Mouse (Mus musculus) ES-CJ7 (cell line): Measurements from ENCODE around the gene Qsox2.

Experiments used
- DNase-seq: peaks from one replicate; pipeline ENCODE4 v3.0.0; 2011; ENCODE audit warnings: low read depth, low spot score

Qsox2 gene

DNA sequence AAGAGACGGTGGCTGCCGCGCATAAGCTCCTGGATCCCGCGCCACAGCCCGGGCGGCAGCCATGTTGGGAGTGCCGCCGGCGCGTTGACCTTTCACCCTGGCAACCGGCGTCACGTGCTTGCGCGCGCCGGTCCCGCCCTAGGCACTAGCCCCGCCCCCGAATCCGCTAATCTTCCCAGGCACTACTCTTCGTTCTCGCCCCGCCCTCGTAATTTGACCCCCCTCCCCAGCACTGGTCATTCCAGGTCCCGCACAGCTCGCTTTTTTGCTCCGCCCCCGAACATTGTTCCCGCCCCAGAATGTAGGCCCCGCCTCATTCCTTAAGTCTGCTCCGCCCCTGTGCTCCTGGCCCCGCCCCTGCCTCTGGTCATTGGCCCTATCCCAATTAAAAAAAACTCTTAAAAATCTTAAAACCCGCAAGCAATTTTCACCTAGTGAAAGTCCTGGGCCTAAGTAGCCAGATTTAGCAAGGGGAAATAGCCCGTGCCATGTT is at the start of gene Qsox2:
Gene Qsox2 (minus strand): TSS at position 236 of the 493 bp plus-strand sequence.
- DNase-seq = peak; percentile 97

DNA sequence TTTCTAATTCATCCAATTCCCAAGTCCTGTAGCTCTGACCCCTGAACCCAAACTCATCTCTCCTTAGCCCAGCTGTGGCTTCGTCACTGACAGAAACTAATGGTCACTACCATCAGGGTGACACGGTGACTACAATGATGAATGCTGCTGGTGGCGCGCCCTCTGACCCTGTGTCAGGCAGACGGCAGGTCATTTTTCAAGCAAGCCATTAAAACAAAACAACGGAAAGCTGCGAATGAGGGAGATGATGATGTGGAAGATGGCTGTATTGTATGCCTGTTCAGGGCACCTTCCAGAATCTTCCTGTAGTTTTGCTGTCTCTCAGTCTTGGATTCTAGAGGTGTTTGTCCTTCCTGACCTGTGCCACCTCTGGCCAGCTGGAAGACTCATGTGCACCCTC is 49.1 kb upstream of the Qsox2 start:
- no peak for DNase-seq

DNA sequence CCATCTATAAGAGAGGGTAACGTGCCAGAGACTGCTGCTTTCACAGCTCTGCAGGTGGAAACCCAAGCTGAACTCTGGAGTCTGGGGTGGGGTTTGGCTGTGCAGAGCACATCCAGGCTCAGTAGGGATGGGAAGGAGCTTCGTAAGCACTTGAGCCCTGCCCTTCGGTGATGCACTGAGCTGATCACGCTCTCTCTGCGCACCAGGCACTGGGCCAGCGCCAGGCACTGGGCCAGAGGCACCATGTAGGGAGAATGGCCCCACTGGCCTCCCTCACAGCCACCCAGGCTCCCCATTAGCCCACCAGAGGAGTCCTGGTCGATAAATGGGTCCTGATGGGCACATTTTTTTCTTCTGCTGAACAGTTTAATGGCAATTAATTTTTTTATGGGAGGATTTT is 48.5 kb upstream of the Qsox2 start:
- peak; percentile 20 for DNase-seq

DNA sequence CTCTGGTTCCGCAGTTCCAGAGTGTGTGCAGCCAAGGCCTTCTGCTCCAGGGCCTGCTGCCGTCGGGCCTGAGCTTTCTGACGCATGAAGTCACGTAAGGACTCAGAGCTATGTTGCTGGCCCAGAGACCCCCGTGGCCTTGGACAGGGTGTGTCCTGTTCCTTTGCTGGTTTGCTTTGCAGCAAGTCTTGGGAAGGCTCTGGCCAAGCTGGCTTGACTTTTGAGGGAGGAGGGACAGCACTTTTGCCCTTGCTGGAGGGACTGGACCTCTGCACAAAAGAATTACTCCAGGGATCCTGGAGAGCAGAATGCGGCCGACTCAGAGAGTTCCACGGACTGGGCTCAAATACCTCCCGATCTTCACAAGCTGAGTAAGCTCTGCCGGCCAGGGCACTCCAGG is 43.3 kb upstream of the Qsox2 start:
- no peak for DNase-seq

DNA sequence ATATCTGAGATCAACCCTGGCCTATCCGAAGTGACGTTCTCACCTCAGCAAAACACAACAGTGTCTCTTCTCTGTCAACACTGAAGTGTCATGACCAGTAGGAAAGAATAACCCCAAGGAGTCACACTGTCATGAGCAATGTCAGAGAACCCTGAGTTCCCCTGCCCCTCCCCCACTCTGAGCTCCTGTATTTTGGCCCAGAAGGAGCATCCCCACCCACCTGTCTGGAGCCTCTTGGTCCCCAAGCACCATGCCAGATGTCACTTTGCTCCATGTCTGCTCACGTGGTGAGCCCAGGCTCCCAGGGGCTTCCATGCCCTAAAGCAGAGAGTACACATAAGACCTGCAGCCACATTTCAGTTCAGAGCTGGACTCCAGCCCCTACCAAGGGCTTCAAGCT is 42.4 kb upstream of the Qsox2 start:
- no peak for DNase-seq

DNA sequence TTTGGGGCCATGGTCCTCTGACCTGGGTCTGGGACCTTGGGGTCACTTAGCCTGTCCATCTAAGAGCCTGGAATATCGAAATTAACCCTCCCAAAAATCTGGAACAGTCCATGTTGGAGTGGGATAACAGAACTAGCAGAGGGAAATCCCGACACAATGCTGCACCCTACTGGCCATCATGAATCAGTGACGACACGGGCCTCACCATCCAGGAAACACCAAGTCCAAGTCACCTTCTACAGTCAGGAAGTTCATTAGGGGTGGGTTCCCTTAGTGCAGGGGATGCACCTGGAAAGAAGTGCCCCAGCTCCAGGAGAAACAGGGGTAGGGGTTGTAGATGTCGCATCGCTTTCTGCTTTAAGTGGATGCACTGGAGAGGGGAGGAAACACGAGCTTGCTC is 36.3 kb upstream of the Qsox2 start:
- peak; percentile 73 for DNase-seq

DNA sequence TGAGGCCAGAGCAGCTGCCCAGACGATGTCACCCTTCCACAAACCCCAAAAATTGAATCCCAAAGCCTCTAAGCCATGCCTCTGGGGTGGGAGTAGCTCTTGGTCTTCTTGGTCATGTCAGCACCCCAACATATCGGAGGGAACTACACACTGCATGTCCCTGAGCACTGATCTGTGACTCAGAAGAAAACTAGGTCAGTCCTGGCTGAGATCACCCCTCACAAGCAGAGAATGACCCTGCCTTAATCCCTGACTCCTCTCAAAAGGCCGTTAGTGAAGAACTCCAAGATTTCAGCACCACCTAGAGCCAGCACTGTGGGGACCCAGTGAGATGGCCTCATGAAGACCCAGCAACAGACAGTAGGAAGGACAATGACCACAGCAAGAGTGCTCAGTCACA is 30.9 kb upstream of the Qsox2 start:
- DNase-seq = no peak

DNA sequence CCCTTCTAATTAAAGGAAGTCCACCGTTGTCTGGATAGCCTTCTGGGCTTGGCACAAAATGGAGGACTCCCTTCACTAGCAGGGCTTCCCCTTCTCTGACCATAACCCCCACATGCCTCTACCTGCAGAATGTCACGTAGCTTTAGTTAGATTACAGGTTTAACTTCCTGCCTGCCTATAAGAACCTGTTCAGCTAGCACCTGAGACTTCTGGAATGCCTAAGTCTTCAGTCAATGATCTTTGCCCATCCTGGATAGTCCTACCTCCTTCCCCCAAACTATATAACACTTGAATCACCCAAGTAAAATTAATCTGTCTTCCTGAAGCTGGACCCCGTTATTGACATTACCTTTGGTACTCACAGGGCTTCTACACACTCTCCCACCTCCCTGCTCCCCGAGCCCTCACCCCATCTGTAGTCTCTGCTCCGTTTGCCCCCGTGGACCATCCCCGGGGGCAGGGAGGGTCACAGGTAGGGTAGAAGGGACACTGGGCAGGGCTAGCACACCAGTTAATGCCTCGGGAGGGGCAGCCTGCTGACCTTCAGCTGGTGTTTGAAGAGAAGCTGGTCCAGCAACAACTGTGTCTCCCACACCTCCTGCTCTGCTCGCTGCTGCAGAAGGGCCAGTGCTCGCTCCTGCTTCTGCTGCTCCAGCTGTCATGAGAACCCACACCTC is 28.9 kb upstream of the Qsox2 start:
- DNase-seq = no peak

DNA sequence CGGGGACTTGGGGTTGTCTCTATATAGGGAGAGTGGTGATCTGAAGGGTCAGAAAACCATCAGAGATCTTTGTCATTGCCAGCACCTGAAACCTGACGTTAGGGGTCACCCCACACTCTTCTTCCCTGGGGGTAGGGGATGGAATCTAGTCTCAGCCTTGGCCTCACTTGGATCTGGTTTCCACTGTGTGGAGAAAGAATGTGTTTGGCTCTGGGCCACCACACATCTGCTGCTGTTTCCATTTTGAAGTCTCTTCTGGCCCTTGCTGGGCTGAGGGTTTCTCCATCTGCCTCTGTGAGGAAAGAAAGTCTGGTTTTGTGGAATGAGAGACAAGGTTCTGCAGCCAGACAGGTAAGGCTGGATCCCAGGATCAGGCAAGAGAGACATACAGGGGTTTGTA is 27.8 kb upstream of the Qsox2 start:
- no peak for DNase-seq

DNA sequence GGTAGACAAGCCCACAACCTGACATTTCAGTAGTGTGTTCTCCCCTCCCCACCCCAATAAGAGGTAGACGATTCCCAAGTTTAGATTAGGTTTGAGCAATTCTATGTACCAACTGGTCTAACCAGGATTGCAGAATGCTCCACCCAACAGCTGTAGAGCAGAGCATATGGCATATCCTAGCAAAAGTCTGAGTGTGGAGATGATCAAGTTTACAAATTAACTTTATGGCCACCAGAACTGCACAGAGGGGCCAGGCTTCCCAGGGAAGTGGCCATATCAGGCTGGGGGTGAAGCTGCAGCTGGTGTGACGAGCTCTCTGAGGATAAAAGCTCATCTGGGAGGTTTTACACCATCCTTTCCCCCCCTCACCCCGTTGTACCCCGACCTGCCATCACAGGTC is 27.3 kb upstream of the Qsox2 start:
- DNase-seq = no peak

DNA sequence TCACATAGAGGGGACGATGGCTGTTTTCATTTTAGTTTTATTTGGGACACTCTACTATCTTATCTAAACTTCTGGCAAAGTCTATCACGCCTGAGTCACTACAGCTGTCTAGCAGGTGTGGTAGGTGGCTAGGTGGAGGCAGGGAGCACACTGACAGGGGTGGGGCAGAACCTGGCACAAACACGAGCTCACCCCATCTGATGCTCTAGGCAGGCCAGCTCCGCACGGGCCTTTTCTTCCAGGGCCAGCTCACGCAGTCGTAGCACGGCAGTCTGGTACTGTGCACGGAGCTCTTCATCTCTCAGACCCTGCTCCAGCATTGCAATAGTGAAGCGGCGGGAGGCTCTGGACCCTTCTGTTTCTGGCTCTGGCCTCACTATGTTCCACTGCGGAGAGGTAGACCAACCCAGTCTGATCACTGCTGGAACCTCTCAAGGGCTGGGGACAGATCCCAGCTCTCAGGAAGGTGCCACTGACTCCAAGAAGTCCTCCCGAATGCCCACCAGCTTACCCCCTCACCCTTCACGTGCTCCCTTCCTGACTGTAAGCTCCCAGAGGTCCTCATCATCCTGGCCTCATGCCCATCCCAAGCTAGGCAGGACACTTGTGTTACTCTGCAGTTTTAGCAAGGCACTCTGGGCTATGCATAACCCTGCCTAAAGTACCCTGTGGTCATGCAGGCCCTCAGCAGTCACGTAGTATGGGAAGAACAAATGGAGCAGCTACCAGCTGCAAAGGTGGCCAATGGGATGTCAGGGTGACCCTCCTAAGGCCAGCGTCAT is 20.2 kb upstream of the Qsox2 start:
- DNase-seq = no peak

DNA sequence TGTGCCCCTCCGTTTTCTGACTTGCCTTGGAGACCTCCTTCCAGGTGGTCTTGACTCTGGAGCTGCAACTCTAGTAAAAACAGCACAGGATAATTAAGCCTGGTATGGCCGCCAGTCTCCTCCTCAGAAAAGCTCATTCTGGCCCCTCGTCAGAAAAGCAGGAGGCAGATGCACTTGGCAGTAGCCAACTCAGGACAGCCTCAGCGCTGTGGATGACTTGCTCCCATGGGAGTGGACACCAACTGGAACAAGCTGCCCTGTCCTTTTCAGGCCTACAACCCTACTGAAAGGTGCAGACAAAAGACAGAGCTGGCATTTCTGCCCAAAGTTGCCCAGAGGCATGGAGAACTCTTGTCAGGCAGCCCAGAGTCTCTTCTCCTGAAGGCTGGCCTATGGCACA is 17.5 kb upstream of the Qsox2 start:
- DNase-seq = no peak

DNA sequence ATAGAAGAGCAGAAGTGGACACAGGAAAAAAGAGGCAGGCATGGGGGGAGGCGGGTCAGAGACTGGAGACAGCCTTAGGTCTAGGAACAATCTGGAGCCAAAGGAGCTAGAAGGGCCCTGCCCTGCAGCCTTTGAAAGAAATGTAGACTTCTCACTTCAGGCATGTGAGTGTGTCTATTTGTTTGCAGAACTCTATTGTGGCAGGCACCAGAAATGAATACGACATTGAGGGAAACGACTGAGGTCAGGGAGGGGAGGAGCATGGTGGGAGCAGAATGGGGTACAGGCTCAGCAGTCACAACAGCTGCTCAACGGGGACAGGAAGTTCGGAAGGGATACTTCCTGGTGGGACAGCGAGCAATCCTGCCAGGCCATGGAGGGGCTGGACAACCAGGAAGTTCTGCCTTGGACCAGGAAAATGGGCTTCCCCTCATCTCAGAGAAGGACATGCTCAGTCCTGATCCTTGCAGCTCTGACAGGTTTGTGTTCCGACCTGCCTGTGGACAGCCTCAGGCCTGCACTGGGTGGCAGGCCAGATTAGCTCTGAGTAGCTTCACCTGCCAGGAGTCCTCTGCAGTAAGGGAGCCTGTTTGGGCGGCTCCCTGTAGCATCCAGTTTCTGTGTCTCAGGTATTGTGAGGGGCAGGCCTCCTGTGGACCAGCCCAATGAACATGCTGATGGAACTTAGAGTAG is 15.3 kb upstream of the Qsox2 start:
- peak; percentile 38 for DNase-seq

DNA sequence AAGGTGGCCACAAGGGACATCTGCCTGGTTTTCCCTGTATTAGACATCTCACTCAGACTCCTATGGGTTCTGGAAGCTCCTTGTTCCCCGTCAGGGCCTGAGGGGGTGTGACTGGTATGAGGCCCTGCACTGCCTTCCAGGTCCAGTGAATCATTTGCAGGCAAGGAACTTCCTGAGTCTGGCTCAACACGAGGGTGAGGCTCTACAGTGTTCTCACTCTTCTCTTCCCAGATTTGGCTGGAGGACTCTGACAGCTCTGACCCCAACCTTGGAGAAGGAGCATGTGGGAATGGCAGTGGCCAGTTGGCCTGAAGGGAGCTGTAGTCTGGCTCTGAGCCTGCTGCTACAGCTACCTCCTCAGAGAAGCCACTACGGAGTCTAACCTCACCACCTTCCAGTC is 10.2 kb upstream of the Qsox2 start:
- no peak for DNase-seq

DNA sequence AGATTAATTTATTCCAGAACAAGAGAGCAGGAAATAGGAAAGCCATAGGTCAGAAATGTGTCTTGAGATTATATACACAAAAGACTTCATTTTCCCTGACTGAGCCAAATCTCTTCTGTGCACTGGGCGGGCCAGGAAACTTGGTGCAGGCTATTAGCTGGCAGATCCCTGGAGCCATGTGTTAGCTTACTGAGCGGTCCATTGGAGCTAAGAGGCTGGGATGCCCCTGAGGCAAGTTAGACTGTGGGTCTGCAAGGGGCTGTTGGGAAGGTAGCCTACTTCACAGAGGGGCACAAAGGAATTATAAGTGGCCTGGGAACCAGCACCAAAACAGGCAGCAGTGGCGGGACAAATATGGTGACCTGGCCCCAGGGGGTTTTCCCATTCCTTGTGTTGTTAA is 3.5 kb upstream of the Qsox2 start:
- no peak for DNase-seq

DNA sequence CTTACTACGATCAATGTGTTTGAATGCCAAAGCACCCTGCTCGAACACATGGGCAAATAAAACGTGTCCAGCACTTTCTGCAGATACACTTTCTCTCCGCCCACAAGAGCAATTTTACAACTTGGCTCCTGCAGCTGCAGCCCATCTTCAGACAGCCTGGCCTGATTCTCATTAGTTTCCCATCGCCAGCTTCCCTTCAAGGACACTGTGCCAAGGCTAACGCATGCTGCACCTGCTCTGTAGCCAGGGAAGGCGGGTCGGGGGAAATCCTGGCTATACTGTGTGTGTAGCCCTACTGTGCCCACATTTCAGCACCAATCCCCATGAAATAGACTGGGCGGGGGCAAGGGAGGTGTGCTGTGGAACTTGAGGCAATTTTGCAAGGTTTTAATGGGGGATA is 3.0 kb upstream of the Qsox2 start:
- DNase-seq = no peak

DNA sequence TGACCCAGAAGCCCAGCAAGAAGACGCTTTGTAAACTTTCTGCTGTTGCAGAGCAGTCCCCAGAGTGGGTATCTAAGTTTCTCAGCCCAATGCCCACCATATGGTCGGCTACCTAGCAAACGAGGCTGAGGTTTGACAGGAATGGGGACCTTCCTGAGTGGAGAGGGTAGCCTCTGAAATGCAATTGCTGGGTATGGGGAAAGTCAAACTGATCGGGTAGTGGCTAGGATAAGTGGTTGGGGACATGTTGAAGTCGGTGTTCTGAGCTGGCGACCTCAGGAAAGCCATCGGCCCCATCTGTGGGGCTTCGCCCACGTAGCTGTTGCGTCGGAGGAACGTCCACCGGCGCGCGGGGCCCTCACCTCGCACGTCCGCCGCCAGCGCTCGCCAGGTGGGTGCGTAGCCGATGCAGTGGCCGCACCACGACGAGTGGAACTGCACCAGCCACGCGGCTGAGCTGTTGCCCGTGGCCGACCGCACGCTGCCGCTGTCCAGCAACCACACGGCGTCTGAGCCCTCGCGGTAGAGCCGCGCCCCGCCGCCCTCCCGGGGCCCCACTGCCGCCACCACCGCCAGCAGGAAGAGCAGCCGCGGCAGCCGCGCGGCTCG is 540 bp downstream of the Qsox2 start:
- DNase-seq = peak; percentile 16

DNA sequence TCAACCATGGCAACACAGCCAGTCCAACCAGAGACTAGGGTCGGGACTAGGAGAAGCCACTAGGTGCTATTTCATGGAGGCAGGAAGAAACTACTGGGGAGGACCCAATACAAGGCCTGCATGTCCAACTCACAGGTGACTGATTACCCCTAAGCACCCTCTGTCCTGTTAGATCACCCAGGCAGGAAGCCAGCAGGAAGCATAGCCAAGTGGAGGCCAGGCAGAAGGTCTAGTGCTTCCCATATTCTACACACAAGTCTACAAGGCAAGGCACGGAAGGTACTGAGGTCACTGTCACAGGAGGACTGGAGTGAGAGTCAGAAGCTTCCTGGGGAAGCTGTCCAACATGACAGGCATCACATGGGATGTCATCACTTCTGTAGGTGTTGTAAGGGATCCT is 2.6 kb downstream of the Qsox2 start:
- DNase-seq = no peak

DNA sequence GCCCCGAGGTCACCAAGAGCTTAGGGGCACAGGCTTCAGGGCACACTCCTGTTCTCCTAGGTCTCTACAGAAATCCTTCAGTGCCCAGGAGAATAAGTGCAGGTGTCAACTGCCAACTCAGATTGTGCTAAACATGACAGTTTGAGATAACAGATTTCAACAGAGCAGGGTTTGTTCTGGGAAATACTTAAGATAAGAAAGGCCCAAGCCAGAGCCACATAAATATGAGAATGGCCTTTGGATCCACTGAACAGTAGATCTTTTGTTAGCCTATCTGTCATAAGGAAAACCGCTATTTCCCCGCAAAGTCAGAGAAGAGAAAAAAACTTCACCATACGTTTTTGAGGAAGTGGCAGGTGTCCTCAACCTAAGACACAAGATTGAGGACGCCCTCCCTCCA is 3.1 kb downstream of the Qsox2 start:
- DNase-seq = no peak

DNA sequence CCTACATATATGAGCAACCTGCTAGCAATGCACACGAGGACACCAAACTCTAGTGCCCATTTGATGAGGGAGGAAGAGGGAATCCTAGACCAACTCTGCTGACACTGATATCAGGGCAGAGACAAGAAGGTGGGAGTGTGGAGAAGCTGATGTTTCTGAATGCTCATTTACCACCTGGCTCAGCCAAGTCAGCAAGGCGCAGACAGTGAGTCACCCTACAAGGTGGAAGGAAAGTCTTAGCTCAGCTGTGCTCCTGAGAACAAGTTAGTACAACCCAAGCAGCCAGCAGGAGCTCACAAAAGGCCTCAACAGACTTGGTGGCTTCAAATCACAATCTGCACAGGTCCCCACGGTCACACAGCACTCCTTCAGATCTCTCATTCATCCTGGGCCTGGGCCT is 6.0 kb downstream of the Qsox2 start:
- DNase-seq = no peak

DNA sequence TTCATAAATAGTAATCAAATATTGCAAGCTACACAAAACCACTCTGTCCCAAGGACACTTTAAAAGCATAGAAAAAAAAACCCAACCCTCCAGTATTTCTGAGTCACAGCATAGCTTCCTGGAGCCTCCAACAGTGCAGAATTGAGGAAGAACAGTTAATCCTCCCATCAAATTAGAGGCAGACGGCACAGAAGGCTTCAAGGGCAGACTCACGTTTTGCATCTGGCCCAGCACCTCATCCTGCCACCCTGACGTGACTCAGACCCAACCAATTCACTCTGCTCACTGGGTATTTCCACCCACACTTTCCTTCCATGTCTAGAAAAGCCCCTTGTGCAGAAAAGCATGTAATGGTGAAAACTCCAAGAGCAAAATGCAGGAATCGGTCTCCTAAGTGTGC is 7.1 kb downstream of the Qsox2 start:
- no peak for DNase-seq

DNA sequence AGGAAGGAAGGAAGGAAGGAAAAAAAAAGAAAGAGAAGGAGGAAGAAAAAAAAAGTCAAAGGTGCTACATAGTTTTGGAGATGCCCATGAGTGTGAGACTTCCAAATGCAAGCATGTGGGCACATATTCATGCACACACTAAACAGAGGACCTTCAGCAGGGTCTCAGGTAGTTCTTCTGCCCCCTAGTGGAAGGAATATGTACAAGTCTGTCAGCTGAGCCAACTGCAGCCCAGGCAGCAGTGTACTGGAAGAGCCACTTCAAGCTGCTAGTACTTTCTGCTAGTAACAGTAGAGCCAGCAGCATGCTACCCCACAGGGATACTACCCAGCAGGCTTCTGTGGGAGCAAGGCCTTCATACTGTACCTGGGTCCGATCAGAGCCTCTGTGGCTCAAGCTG is 9.5 kb downstream of the Qsox2 start:
- DNase-seq = peak; percentile 77
